Mouse (Mus musculus) MEL (cell line): ENCODE data around the gene Calb2. TPM values are rescaled to one million over a fixed set of nuclear protein-coding genes. Genes with fewer than 3 reads are reported as not detected.

Source experiments
- DNase-seq: peaks from one replicate; pipeline ENCODE4 v3.0.0; 2011; ENCODE audit warnings: low read depth, low spot score
- H3K27ac ChIP-seq: 2 replicates; pipeline ENCODE4 v1.5.1; 2012; ENCODE audit warnings: low read depth, mild to moderate bottlenecking, control low read depth, low read length, moderate library complexity; ENCODE audit not compliant: control insufficient read depth
- H3K27me3 ChIP-seq, 2 experiments: fragments of 150-350 bp in 1 of 2; sonication (generic) in 1 of 2; 2 replicates each; pipeline ENCODE4 v1.6.1; 2012; ENCODE audit warnings: low read length in 2 of 2, mild to moderate bottlenecking in 2 of 2, improper control_type of control experiment in 1 of 2, moderate library complexity in 1 of 2; ENCODE audit not compliant: insufficient read depth in 2 of 2, control insufficient read depth in 1 of 2
- H3K36me3 ChIP-seq, 2 experiments: 2 replicates each; pipeline ENCODE4 v1.6.1; 2012 to 2014; ENCODE audit warnings: low read length in 2 of 2, improper control_type of control experiment in 1 of 2, inconsistent platforms in 1 of 2, mild to moderate bottlenecking in 1 of 2; ENCODE audit not compliant: insufficient read depth in 2 of 2, control insufficient read depth in 1 of 2
- H3K4me1 ChIP-seq, 2 experiments: fragments of 150-350 bp in 1 of 2; sonication (generic) in 1 of 2; 2 replicates each; pipeline ENCODE4 v1.6.1; 2012; ENCODE audit warnings: low read length in 2 of 2, improper control_type of control experiment in 1 of 2, mild to moderate bottlenecking in 1 of 2; ENCODE audit not compliant: insufficient read depth in 2 of 2, control insufficient read depth in 1 of 2
- H3K4me3 ChIP-seq, 2 experiments: fragments of 150-350 bp in 1 of 2; sonication (generic) in 1 of 2; 2 replicates each; pipeline ENCODE4 v1.5.1; 2012; ENCODE audit warnings: low read depth in 2 of 2, low read length in 2 of 2, mild to moderate bottlenecking in 2 of 2, moderate library complexity in 2 of 2, control low read depth in 1 of 2, improper control_type of control experiment in 1 of 2; ENCODE audit not compliant: control insufficient read depth in 1 of 2, insufficient read depth in 1 of 2
- H3K79me2 ChIP-seq: 2 replicates; pipeline ENCODE4 v1.6.1; 2012; ENCODE audit warnings: mild to moderate bottlenecking, low read length, moderate library complexity; ENCODE audit not compliant: control insufficient read depth, poor library complexity, insufficient read depth
- H3K9ac ChIP-seq: 2 replicates; pipeline ENCODE4 v1.6.1; 2012; ENCODE audit warnings: low read depth, mild to moderate bottlenecking, control low read depth, low read length, moderate library complexity; ENCODE audit not compliant: control insufficient read depth, poor library complexity, severe bottlenecking
- H3K9me3 ChIP-seq: fragments of 150-350 bp; sonication (generic); replicated peaks from 2 replicates; pipeline ENCODE4 v1.6.1; 2012; ENCODE audit warnings: mild to moderate bottlenecking, low read length, improper control_type of control experiment, moderate library complexity; ENCODE audit not compliant: insufficient read depth
- BHLHE40 ChIP-seq: IDR thresholded peaks from 2 replicates; pipeline ENCODE4 v1.6.1; 2012; ENCODE audit warnings: low read depth, mild to moderate bottlenecking, inconsistent platforms, low read length, improper control_type of control experiment, borderline replicate concordance
- CHD1 ChIP-seq: IDR thresholded peaks from 2 replicates; pipeline ENCODE4 v1.6.1; 2012; ENCODE audit warnings: low read depth, mild to moderate bottlenecking, inconsistent platforms, low read length, improper control_type of control experiment
- CTCF ChIP-seq, 3 experiments: IDR thresholded peaks in 2 of 3; conservative IDR thresholded peaks in 1 of 3; 2 replicates each; pipeline ENCODE4 v1.5.1; 2011 to 2012; ENCODE audit warnings: low read length in 3 of 3, low read depth in 2 of 3, mild to moderate bottlenecking in 2 of 3, improper control_type of control experiment in 1 of 3, inconsistent platforms in 1 of 3, mixed read lengths in 1 of 3, moderate library complexity in 1 of 3; ENCODE audit not compliant: control insufficient read depth in 1 of 3, insufficient read depth in 1 of 3, poor library complexity in 1 of 3, severe bottlenecking in 1 of 3
- E2F4 ChIP-seq: IDR thresholded peaks from 2 replicates; pipeline ENCODE4 v1.6.1; 2011; ENCODE audit warnings: low read depth, low read length, improper control_type of control experiment, borderline replicate concordance
- ELF1 ChIP-seq: IDR thresholded peaks from 2 replicates; pipeline ENCODE4 v1.6.1; 2014; ENCODE audit warnings: low read depth, mild to moderate bottlenecking, inconsistent platforms, low read length, improper control_type of control experiment, moderate library complexity
- EP300 ChIP-seq, 2 experiments: IDR thresholded peaks; 2 replicates each; pipeline ENCODE4 v1.6.1; 2011; ENCODE audit warnings: improper control_type of control experiment in 2 of 2, low read length in 2 of 2, low read depth in 1 of 2, mild to moderate bottlenecking in 1 of 2
- ETS1 ChIP-seq: IDR thresholded peaks from 2 replicates; pipeline ENCODE4 v1.6.1; 2012; ENCODE audit warnings: low read depth, mild to moderate bottlenecking, inconsistent platforms, low read length, improper control_type of control experiment, moderate library complexity
- GABPA ChIP-seq: IDR thresholded peaks from 2 replicates; pipeline ENCODE4 v1.6.1; 2012; ENCODE audit warnings: low read depth, mild to moderate bottlenecking, inconsistent platforms, low read length, improper control_type of control experiment, moderate library complexity
- GATA1 ChIP-seq: IDR thresholded peaks from 2 replicates; pipeline ENCODE4 v1.6.1; 2011; ENCODE audit warnings: low read depth, low read length, improper control_type of control experiment
- HCFC1 ChIP-seq: IDR thresholded peaks from 2 replicates; pipeline ENCODE4 v1.6.1; 2012; ENCODE audit warnings: low read depth, mild to moderate bottlenecking, inconsistent platforms, low read length, improper control_type of control experiment, moderate library complexity
- KAT2A ChIP-seq: conservative IDR thresholded peaks from 2 replicates; pipeline ENCODE4 v1.6.1; 2012; ENCODE audit warnings: low read depth, low read length, improper control_type of control experiment, inconsistent platforms
- MAFK ChIP-seq: IDR thresholded peaks from 2 replicates; pipeline ENCODE4 v1.6.1; 2011; ENCODE audit warnings: low read depth, mild to moderate bottlenecking, low read length, improper control_type of control experiment, borderline replicate concordance
- MEF2A ChIP-seq: IDR thresholded peaks from 2 replicates; pipeline ENCODE4 v1.6.1; 2014; ENCODE audit warnings: low read depth, mild to moderate bottlenecking, inconsistent platforms, low read length, improper control_type of control experiment; ENCODE audit not compliant: poor library complexity, insufficient replicate concordance, severe bottlenecking; ENCODE audit errors: extremely low read depth
- MYB ChIP-seq: IDR thresholded peaks from 2 replicates; pipeline ENCODE4 v1.6.1; 2011; ENCODE audit warnings: mild to moderate bottlenecking, low read depth, low read length, improper control_type of control experiment
- MYC ChIP-seq: IDR thresholded peaks from 2 replicates; pipeline ENCODE4 v1.6.1; 2011; ENCODE audit warnings: low read depth, mild to moderate bottlenecking, low read length, improper control_type of control experiment, moderate library complexity
- NELFE ChIP-seq: IDR thresholded peaks from 2 replicates; pipeline ENCODE4 v1.6.1; 2011; ENCODE audit warnings: low read depth, low read length, improper control_type of control experiment
- NRF1 ChIP-seq: IDR thresholded peaks from 2 replicates; pipeline ENCODE4 v1.6.1; 2014; ENCODE audit warnings: low read depth, mild to moderate bottlenecking, inconsistent platforms, low read length, improper control_type of control experiment, moderate library complexity; ENCODE audit not compliant: poor library complexity, insufficient read depth, severe bottlenecking
- POLR2AphosphoS2 ChIP-seq: IDR thresholded peaks from 2 replicates; pipeline ENCODE4 v1.6.1; 2011; ENCODE audit warnings: low read length, improper control_type of control experiment
- POLR2AphosphoS5 ChIP-seq: IDR thresholded peaks from 2 replicates; pipeline ENCODE4 v1.6.1; 2012; ENCODE audit warnings: low read depth, borderline replicate concordance, mild to moderate bottlenecking, inconsistent platforms, low read length, moderate library complexity, mixed read lengths
- RAD21 ChIP-seq: IDR thresholded peaks from 2 replicates; pipeline ENCODE4 v1.6.1; 2011; ENCODE audit warnings: mild to moderate bottlenecking, low read depth, low read length, improper control_type of control experiment
- RCOR1 ChIP-seq: IDR thresholded peaks from 2 replicates; pipeline ENCODE4 v1.6.1; 2012; ENCODE audit warnings: low read depth, mild to moderate bottlenecking, inconsistent platforms, low read length, improper control_type of control experiment
- TBP ChIP-seq: IDR thresholded peaks from 2 replicates; pipeline ENCODE4 v1.8.0; 2011; ENCODE audit warnings: low read depth, low read length, improper control_type of control experiment
- TCF12 ChIP-seq: IDR thresholded peaks from 2 replicates; pipeline ENCODE4 v1.6.1; 2014; ENCODE audit warnings: low read depth, mild to moderate bottlenecking, inconsistent platforms, low read length, improper control_type of control experiment, moderate library complexity
- UBTF ChIP-seq: IDR thresholded peaks from 2 replicates; pipeline ENCODE4 v1.6.1; 2012; ENCODE audit warnings: low read depth, mild to moderate bottlenecking, inconsistent platforms, low read length, improper control_type of control experiment, moderate library complexity, borderline replicate concordance; ENCODE audit not compliant: insufficient read depth
- USF2 ChIP-seq, 2 experiments: IDR thresholded peaks; 2 replicates each; pipeline ENCODE4 v1.6.1; 2011 to 2012; ENCODE audit warnings: improper control_type of control experiment in 2 of 2, low read length in 2 of 2, borderline replicate concordance in 1 of 2, inconsistent platforms in 1 of 2, low read depth in 1 of 2, mild to moderate bottlenecking in 1 of 2; ENCODE audit not compliant: insufficient read depth in 1 of 2
- ZKSCAN1 ChIP-seq: IDR thresholded peaks from 2 replicates; pipeline ENCODE4 v1.6.1; 2012; ENCODE audit warnings: low read depth, mild to moderate bottlenecking, inconsistent platforms, low read length, improper control_type of control experiment, moderate library complexity
- polyA plus RNA-seq, 2 experiments: library from polyadenylated mRNA; stranded (reverse) in 1 of 2; unstranded in 1 of 2; fragments of >175 nt in 1 of 2; fragments of >200 nt in 1 of 2; gene quantifications; 2 replicates each; pipeline versions ENCODE4 v1.2.1 to v1.2.4; 2012; ENCODE audit warnings: low replicate concordance in 2 of 2, low read depth in 1 of 2; ENCODE audit not compliant: insufficient read length in 2 of 2, insufficient read depth in 1 of 2, missing spikeins in 1 of 2
- total RNA-seq: library from RNA; depleted of rRNA; stranded (reverse); fragments of 300-350 nt; gene quantifications from 2 replicates; pipeline ENCODE4 v1.2.3, GENCODE M21; 2012

Calb2 gene
- total and polyA plus RNA-seq, 3 experiments, result 0.12 to 0.82 TPM; not detected in 1

DNA sequence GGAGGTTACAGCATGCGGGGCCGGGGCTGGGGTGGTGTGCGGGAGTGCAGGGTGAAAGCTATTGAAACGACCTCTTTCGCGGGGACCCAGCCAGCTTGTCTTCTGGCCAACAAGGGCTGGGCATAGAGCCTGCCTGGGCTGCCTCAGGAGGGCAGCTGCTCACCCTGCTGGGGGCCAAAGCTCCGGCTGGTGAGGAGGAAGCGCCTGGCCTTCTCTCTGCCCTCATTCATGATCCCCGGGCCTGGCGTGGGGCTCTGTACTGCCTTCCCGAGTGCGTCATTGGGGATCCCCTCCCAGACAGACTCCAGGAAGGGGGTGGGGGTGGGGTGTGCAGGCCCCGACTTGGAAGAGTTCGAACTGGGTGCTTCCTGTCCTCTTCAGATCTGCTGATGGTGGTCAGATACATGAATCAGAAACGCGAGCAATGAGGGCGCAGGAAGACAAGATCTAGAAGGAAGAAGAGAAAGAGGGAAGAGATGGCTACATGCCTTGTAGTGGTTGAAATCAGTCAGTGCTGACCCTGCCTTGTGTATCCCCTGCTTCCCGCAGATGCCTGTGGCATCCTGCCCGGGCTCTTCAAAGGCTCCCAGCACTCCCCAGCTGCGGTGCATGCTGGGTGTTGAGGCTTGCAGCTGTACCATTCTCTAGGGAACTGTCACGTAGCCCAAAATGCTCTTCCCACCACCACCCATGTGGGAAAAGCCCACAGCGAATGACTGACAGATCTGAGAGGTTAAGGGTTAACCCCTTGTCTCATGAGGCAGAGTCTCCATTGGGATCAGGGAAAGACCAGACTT, 9.5 kb upstream of the Calb2 start:
- Histone ChIP-seq H3K4me3 (no peak overlapping the region), H3K9me3 (no peaks in the 10 kb centered on the region), H3K36me3 (no peaks in the 10 kb centered on the region), H3K9ac (no peak overlapping the region)
- DNase-seq, result no peak
- TF ChIP-seq KAT2A (no peak), HCFC1 (no peak), EP300 (IDR thresholded peaks at IDR 0.05; ENCODE audit: low read depth in 1 of 2, low read length in 2 of 2) (no peak), MYB (no peak), BHLHE40 (no peak), NRF1 (no peak), MAFK (no peak), MYC (no peak), MEF2A (no peak), E2F4 (no peak), NELFE (no peak), RCOR1 (no peak), TCF12 (no peak), POLR2AphosphoS2 (no peak), ZKSCAN1 (no peak), RAD21 (no peak)
- TF ChIP-seq, all 39 proteins: peak for 0
- H3K27me3 ChIP-seq, result no peaks in the 10 kb centered on the region
- H3K4me1 ChIP-seq, result no peaks in the 10 kb centered on the region
- H3K79me2 ChIP-seq, result no peaks in the 10 kb centered on the region
- no peak overlapping the region for H3K27ac ChIP-seq

DNA sequence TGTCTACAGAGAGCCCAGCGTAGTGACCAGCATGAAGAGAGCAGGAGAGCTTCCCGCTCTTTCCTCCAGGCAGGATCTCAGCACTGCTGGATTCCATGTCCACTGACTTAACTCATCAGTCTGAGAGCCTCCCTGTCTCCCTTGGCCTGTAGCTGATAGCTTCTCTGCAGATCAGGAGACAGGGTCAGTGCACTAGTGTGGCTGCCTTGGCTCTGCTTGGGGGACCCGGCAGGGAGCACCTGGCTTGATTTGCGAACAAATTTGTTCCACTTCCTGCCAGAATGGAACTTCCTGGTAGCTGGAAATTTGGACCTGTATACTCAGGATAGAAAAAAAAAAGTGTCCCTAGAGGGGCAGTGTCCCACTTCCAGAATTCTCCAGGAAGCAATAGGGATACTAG, 6.8 kb upstream of the Calb2 start:
- TF ChIP-seq CTCF (IDR thresholded peaks at IDR 0.05 in 2 of 3, conservative IDR thresholded peaks at IDR 0.05 in 1 of 3; ENCODE audit: control insufficient read depth in 1 of 3, insufficient read depth in 1 of 3, low read depth in 2 of 3, low read length in 3 of 3, poor library complexity in 1 of 3, severe bottlenecking in 1 of 3) (no peak), USF2 (IDR thresholded peaks at IDR 0.05; ENCODE audit: borderline replicate concordance in 1 of 2, insufficient read depth in 1 of 2, low read depth in 1 of 2, low read length in 2 of 2) (no peak), ETS1 (no peak), ELF1 (no peak), MEF2A (no peak), CHD1 (no peak), TBP (no peak), POLR2AphosphoS5 (no peak), EP300 (IDR thresholded peaks at IDR 0.05; ENCODE audit: low read depth in 1 of 2, low read length in 2 of 2) (no peak), GATA1 (no peak), UBTF (no peak), HCFC1 (no peak), KAT2A (no peak), GABPA (no peak)
- no peaks in the 10 kb centered on the region for H3K36me3 ChIP-seq
- DNase-seq, result no peak
- no peaks in the 10 kb centered on the region for H3K4me1 ChIP-seq
- H3K79me2 ChIP-seq, result no peaks in the 10 kb centered on the region
- no peaks in the 10 kb centered on the region for H3K27me3 ChIP-seq
- no peak overlapping the region for H3K27ac ChIP-seq
- H3K4me3 ChIP-seq, result no peak overlapping the region
- no peaks in the 10 kb centered on the region for H3K9me3 ChIP-seq
- H3K9ac ChIP-seq, result no peak overlapping the region
